Mouse (Mus musculus): ENCODE measurements around the gene Plekhm2. TPM values are rescaled to one million over a fixed set of nuclear protein-coding genes. Genes with fewer than 3 reads are reported as not detected.

Gene Plekhm2
- polyA plus RNA-seq, 1 experiment from 2014 or later, result 3.0 TPM

GRCm38 (mm10) chr4:141601148-141601862 is 63.4 kb downstream of the Plekhm2 start:
- peaks cover 10% of the 10 kb centered on the region; the same call in 1 of the 2 replicates for H3K4me1 ChIP-seq (replicated peaks; ENCODE audit: control insufficient read depth, insufficient read depth, low read length)
- 72% methylated on average over 12 of the region's 12 CpGs for WGBS
- H3K4me3 ChIP-seq (ENCODE audit: low read depth, low read length), result no peak overlapping the region
- DNase-seq (ENCODE audit: low spot score), result no peak
- peaks cover 5% of the 10 kb centered on the region; the same call in 1 of the 2 replicates for H3K27me3 ChIP-seq (ENCODE audit: control insufficient read depth, insufficient read depth, low read length)
- ATAC-seq (ENCODE audit: low FRiP score), result no peak
- H3K9me3 ChIP-seq (ENCODE audit: control insufficient read depth, low read length), result no peaks in the 10 kb centered on the region
- H3K27ac ChIP-seq (ENCODE audit: low read depth, low read length), result no peak overlapping the region
- no peak overlapping the region for H3K4me2 ChIP-seq (replicated peaks; ENCODE audit: low read depth, low read length)
- no peaks in the 10 kb centered on the region for H3K36me3 ChIP-seq (ENCODE audit: control insufficient read depth, insufficient read depth, low read length)
- no peak overlapping the region for H3K9ac ChIP-seq (ENCODE audit: low read depth, low read length)

GRCm38 (mm10) chr4:141600364-141600763 is 64.3 kb downstream of the Plekhm2 start:
- H3K27me3 ChIP-seq (ENCODE audit: control insufficient read depth, insufficient read depth, low read length), result peaks cover 5% of the 10 kb centered on the region; the same call in 1 of the 2 replicates
- 0 out of 2 replicates have a peak, but pooled peaks have one; percentile 20 for ATAC-seq (ENCODE audit: low FRiP score)
- DNase-seq (ENCODE audit: low spot score), result no peak
- H3K4me3 ChIP-seq (ENCODE audit: low read depth, low read length), result no peak overlapping the region; the same call in 1 of the 2 replicates
- H3K4me1 ChIP-seq (replicated peaks; ENCODE audit: control insufficient read depth, insufficient read depth, low read length), result peaks cover 10% of the 10 kb centered on the region; the same call in 1 of the 2 replicates
- no peaks in the 10 kb centered on the region for H3K36me3 ChIP-seq (ENCODE audit: control insufficient read depth, insufficient read depth, low read length)
- H3K4me2 ChIP-seq (replicated peaks; ENCODE audit: low read depth, low read length), result no peak overlapping the region
- 16% methylated on average over 6 of the region's 6 CpGs for WGBS
- H3K9ac ChIP-seq (ENCODE audit: low read depth, low read length), result no peak overlapping the region
- no peaks in the 10 kb centered on the region for H3K9me3 ChIP-seq (ENCODE audit: control insufficient read depth, low read length)
- H3K27ac ChIP-seq (ENCODE audit: low read depth, low read length), result no peak overlapping the region; the same call in 1 of the 2 replicates

GRCm38 (mm10) chr4:141599251-141600141 is 65.2 kb downstream of the Plekhm2 start:
- peak overlapping the region; percentile 58 for H3K9ac ChIP-seq (ENCODE audit: low read depth, low read length)
- H3K27ac ChIP-seq (ENCODE audit: low read depth, low read length), result peak overlapping the region; percentile 42; the same call in 1 of the 2 replicates
- peak overlapping the region; percentile 84 for H3K4me2 ChIP-seq (replicated peaks; ENCODE audit: low read depth, low read length)
- WGBS, result 2% methylated on average over 25 of the region's 57 CpGs
- peak overlapping the region; percentile 44 for H3K4me3 ChIP-seq (ENCODE audit: low read depth, low read length)
- peaks cover 10% of the 10 kb centered on the region; the same call in 1 of the 2 replicates for H3K4me1 ChIP-seq (replicated peaks; ENCODE audit: control insufficient read depth, insufficient read depth, low read length)
- H3K9me3 ChIP-seq (ENCODE audit: control insufficient read depth, low read length), result no peaks in the 10 kb centered on the region
- ATAC-seq (ENCODE audit: low FRiP score), result peak; percentile 58
- no peaks in the 10 kb centered on the region for H3K36me3 ChIP-seq (ENCODE audit: control insufficient read depth, insufficient read depth, low read length)
- peak; percentile 62 for DNase-seq (ENCODE audit: low spot score)
- H3K27me3 ChIP-seq (ENCODE audit: control insufficient read depth, insufficient read depth, low read length), result peaks cover 5% of the 10 kb centered on the region; the same call in 1 of the 2 replicates

- H3K36me3 ChIP-seq (ENCODE audit: control insufficient read depth, insufficient read depth, low read length), result no peaks in the 10 kb centered on the region
- ATAC-seq (ENCODE audit: low FRiP score) (peak; percentile 38; the same call in 1 of the 2 replicates), DNase-seq (ENCODE audit: low spot score) (no peak)
- peaks cover 10% of the 10 kb centered on the region; the same call in 1 of the 2 replicates for H3K4me1 ChIP-seq (replicated peaks; ENCODE audit: control insufficient read depth, insufficient read depth, low read length)
- H3K4me2 ChIP-seq (replicated peaks; ENCODE audit: low read depth, low read length), result peak overlapping the region; percentile 84
- H3K9me3 ChIP-seq (ENCODE audit: control insufficient read depth, low read length), result no peaks in the 10 kb centered on the region
- WGBS, result under 1% methylated on average over 9 of the region's 9 CpGs
- H3K27ac ChIP-seq (ENCODE audit: low read depth, low read length), result peak overlapping the region; percentile 42; the same call in 1 of the 2 replicates
- H3K27me3 ChIP-seq (ENCODE audit: control insufficient read depth, insufficient read depth, low read length), result peaks cover 5% of the 10 kb centered on the region; the same call in 1 of the 2 replicates
- H3K9ac ChIP-seq (ENCODE audit: low read depth, low read length), result peak overlapping the region; percentile 58
- peak overlapping the region; percentile 44 for H3K4me3 ChIP-seq (ENCODE audit: low read depth, low read length)
These were observed 65.8 kb downstream of the Plekhm2 start for GRCm38 (mm10) chr4:141598894-141599250.

- Histone ChIP-seq H3K36me3 (ENCODE audit: control insufficient read depth, insufficient read depth, low read length) (no peaks in the 10 kb centered on the region), H3K4me3 (ENCODE audit: low read depth, low read length) (peak overlapping the region; percentile 44), H3K9me3 (ENCODE audit: control insufficient read depth, low read length) (no peaks in the 10 kb centered on the region), H3K4me1 (replicated peaks; ENCODE audit: control insufficient read depth, insufficient read depth, low read length) (peaks cover 10% of the 10 kb centered on the region; the same call in 1 of the 2 replicates), H3K9ac (ENCODE audit: low read depth, low read length) (peak overlapping the region; percentile 58), H3K27me3 (ENCODE audit: control insufficient read depth, insufficient read depth, low read length) (peaks cover 5% of the 10 kb centered on the region; the same call in 1 of the 2 replicates), H3K27ac (ENCODE audit: low read depth, low read length) (no peak overlapping the region), H3K4me2 (replicated peaks; ENCODE audit: low read depth, low read length) (peak overlapping the region; percentile 84)
- DNase-seq (ENCODE audit: low spot score) (peak; percentile 48), ATAC-seq (ENCODE audit: low FRiP score) (no peak; the same call in 1 of the 2 replicates)
- under 1% methylated on average over 19 of the region's 19 CpGs for WGBS
These were observed 66.4 kb downstream of the Plekhm2 start for GRCm38 (mm10) chr4:141598199-141598893.

- H3K9ac ChIP-seq (ENCODE audit: low read depth, low read length), result no peak overlapping the region
These were observed 67.9 kb downstream of the Plekhm2 start for GRCm38 (mm10) chr4:141596700-141597328.

GRCm38 (mm10) chr4:141595605-141596268 is 69.0 kb downstream of the Plekhm2 start:
- no peak overlapping the region for H3K9ac ChIP-seq (ENCODE audit: low read depth, low read length)
- 84% methylated on average over 9 of the region's 9 CpGs for WGBS
- H3K9me3 ChIP-seq (ENCODE audit: control insufficient read depth, low read length), result no peaks in the 10 kb centered on the region
- no peak overlapping the region for H3K27ac ChIP-seq (ENCODE audit: low read depth, low read length)
- ATAC-seq (ENCODE audit: low FRiP score), result no peak
- no peak overlapping the region for H3K4me2 ChIP-seq (replicated peaks; ENCODE audit: low read depth, low read length)
- no peak for DNase-seq (ENCODE audit: low spot score)
- H3K4me1 ChIP-seq (replicated peaks; ENCODE audit: control insufficient read depth, insufficient read depth, low read length), result peaks cover 10% of the 10 kb centered on the region; the same call in 1 of the 2 replicates
- H3K4me3 ChIP-seq (ENCODE audit: low read depth, low read length), result no peak overlapping the region
- no peaks in the 10 kb centered on the region for H3K36me3 ChIP-seq (ENCODE audit: control insufficient read depth, insufficient read depth, low read length)
- peaks cover 5% of the 10 kb centered on the region; the same call in 1 of the 2 replicates for H3K27me3 ChIP-seq (ENCODE audit: control insufficient read depth, insufficient read depth, low read length)

More at GRCm38 (mm10) chr4:141596700-141597328, 67.9 kb downstream of the Plekhm2 start:
- DNase-seq (ENCODE audit: low spot score) (no peak), ATAC-seq (ENCODE audit: low FRiP score) (no peak)
- WGBS, result 84% methylated on average over 8 of the region's 8 CpGs
- H3K9me3 ChIP-seq (ENCODE audit: control insufficient read depth, low read length), result no peaks in the 10 kb centered on the region
- H3K4me2 ChIP-seq (replicated peaks; ENCODE audit: low read depth, low read length), result no peak overlapping the region
- H3K36me3 ChIP-seq (ENCODE audit: control insufficient read depth, insufficient read depth, low read length), result no peaks in the 10 kb centered on the region
- no peak overlapping the region for H3K4me3 ChIP-seq (ENCODE audit: low read depth, low read length)
- H3K4me1 ChIP-seq (replicated peaks; ENCODE audit: control insufficient read depth, insufficient read depth, low read length), result peaks cover 10% of the 10 kb centered on the region; the same call in 1 of the 2 replicates
- no peak overlapping the region for H3K27ac ChIP-seq (ENCODE audit: low read depth, low read length)
- peaks cover 5% of the 10 kb centered on the region; the same call in 1 of the 2 replicates for H3K27me3 ChIP-seq (ENCODE audit: control insufficient read depth, insufficient read depth, low read length)

All from hindbrain, embryonic 11.5 days (tissue).